Mouse (Mus musculus): Measurements from ENCODE around the gene Trem2. TPM values are rescaled to one million over a fixed set of nuclear protein-coding genes. Genes with fewer than 3 reads are reported as not detected.

The Trem2 gene
- total and polyA plus RNA-seq, 3 experiments = not detected

- H3K9me3 ChIP-seq (replicated peaks; ENCODE audit: low read length) = no peaks in the 10 kb centered on the region
- TF ChIP-seq EP300 (IDR thresholded peaks at IDR 0.05; ENCODE audit: low read length) (no peak), E2F4 (IDR thresholded peaks at IDR 0.05; ENCODE audit: insufficient replicate concordance, low read depth, low read length) (no peak), UBTF (IDR thresholded peaks at IDR 0.05; ENCODE audit: low read depth, low read length) (no peak), GABPA (IDR thresholded peaks at IDR 0.05; ENCODE audit: insufficient replicate concordance, low read depth, low read length) (no peak), POLR2AphosphoS2 (IDR thresholded peaks at IDR 0.05; ENCODE audit: low read depth, low read length) (no peak), JUND (conservative IDR thresholded peaks at IDR 0.05; ENCODE audit: low read depth, low read length) (no peak), ZNF384 (IDR thresholded peaks at IDR 0.05; ENCODE audit: low read depth, low read length) (no peak), TBP (conservative IDR thresholded peaks at IDR 0.05; ENCODE audit: low read depth, low read length) (no peak)
- no peak overlapping the region for H3K9ac ChIP-seq (ENCODE audit: insufficient read depth, low read depth)
- no peak overlapping the region for H3K4me2 ChIP-seq (ENCODE audit: insufficient read depth, low read depth, poor library complexity, severe bottlenecking)
- peaks cover 0 to 7% of the 10 kb centered on the region in 2 experiments for H3K36me3 ChIP-seq (replicated peaks in 1 of 2; ENCODE audit: control insufficient read depth in 1 of 2, insufficient read depth in 1 of 2, low read length in 1 of 2)
- no peaks in the 10 kb centered on the region for H3K79me2 ChIP-seq (replicated peaks; ENCODE audit: control insufficient read depth, extremely low read depth, insufficient read depth, poor library complexity, severe bottlenecking)
- no peak for DNase-seq (ENCODE audit: extremely low read depth)
- dilution Hi-C loops (cut with MboI; ENCODE audit: extremely low pct_ligation_motif_present, extremely low pct_unique_long_range_greater_than_20kb, low sequenced_read_pairs) (no loop called here), in situ Hi-C loops (cut with MboI; ENCODE audit: low pct_ligation_motif_present, low pct_unique_long_range_greater_than_20kb, low sequenced_read_pairs) (no loop called here)
- H3K4me3 ChIP-seq (replicated peaks in 1 of 3; ENCODE audit: low read depth in 2 of 3, low read length in 2 of 3, poor library complexity in 1 of 3) = no peak overlapping the region
- H3K27me3 ChIP-seq (replicated peaks) = peaks cover 8% of the 10 kb centered on the region
- no peak overlapping the region for H3K27ac ChIP-seq (ENCODE audit: insufficient read depth, low read depth)
- peaks cover 3 to 18% of the 10 kb centered on the region in 2 experiments; a peak in 3 of 4 replicates for H3K4me1 ChIP-seq (ENCODE audit: control insufficient read depth in 1 of 2, insufficient read depth in 2 of 2)
These were observed 19.5 kb upstream of the Trem2 start for GRCm38 (mm10) chr17:48326656-48327055.

GRCm38 (mm10) chr17:48332524-48332923, 13.7 kb upstream of the Trem2 start:
- H3K4me1 ChIP-seq (ENCODE audit: control insufficient read depth in 1 of 2, insufficient read depth in 2 of 2) = peaks cover 4 to 29% of the 10 kb centered on the region in 2 experiments; a peak in 3 of 4 replicates
- dilution Hi-C loops (cut with MboI; ENCODE audit: extremely low pct_ligation_motif_present, extremely low pct_unique_long_range_greater_than_20kb, low sequenced_read_pairs) (no loop called here), in situ Hi-C loops (cut with MboI; ENCODE audit: low pct_ligation_motif_present, low pct_unique_long_range_greater_than_20kb, low sequenced_read_pairs) (loop anchor here (10.0 kb wide), 2 partner anchors 48 to 218 kb away; no protein-coding TSS in a partner anchor)
- H3K9ac ChIP-seq (ENCODE audit: insufficient read depth, low read depth) = no peak overlapping the region
- DNase-seq (ENCODE audit: extremely low read depth) = peak; percentile 67
- no peak overlapping the region for H3K4me3 ChIP-seq (replicated peaks in 1 of 3; ENCODE audit: low read depth in 2 of 3, low read length in 2 of 3, poor library complexity in 1 of 3)
- H3K79me2 ChIP-seq (replicated peaks; ENCODE audit: control insufficient read depth, extremely low read depth, insufficient read depth, poor library complexity, severe bottlenecking) = no peaks in the 10 kb centered on the region
- no peak overlapping the region; the same call in 1 of the 2 replicates for H3K4me2 ChIP-seq (ENCODE audit: insufficient read depth, low read depth, poor library complexity, severe bottlenecking)
- peaks cover 8% of the 10 kb centered on the region for H3K27me3 ChIP-seq (replicated peaks)
- no peaks in the 10 kb centered on the region for H3K36me3 ChIP-seq (replicated peaks in 1 of 2; ENCODE audit: control insufficient read depth in 1 of 2, insufficient read depth in 1 of 2, low read length in 1 of 2)
- no peaks in the 10 kb centered on the region for H3K9me3 ChIP-seq (replicated peaks; ENCODE audit: low read length)
- H3K27ac ChIP-seq (ENCODE audit: insufficient read depth, low read depth) = no peak overlapping the region
- TF ChIP-seq UBTF (IDR thresholded peaks at IDR 0.05; ENCODE audit: low read depth, low read length) (no peak), JUND (conservative IDR thresholded peaks at IDR 0.05; ENCODE audit: low read depth, low read length) (peak; percentile 95), IRF4 (IDR thresholded peaks at IDR 0.05; ENCODE audit: low read depth, low read length) (peak; percentile 95), RAD21 (IDR thresholded peaks at IDR 0.05; ENCODE audit: low read depth, low read length) (no peak), JUN (IDR thresholded peaks at IDR 0.05; ENCODE audit: insufficient read depth, low read depth, low read length) (peak; percentile 77; the same call in 1 of the 2 replicates), EP300 (IDR thresholded peaks at IDR 0.05; ENCODE audit: low read length) (peak; percentile 93), KAT2A (IDR thresholded peaks at IDR 0.05; ENCODE audit: insufficient replicate concordance, low read length) (no peak), BHLHE40 (IDR thresholded peaks at IDR 0.05; ENCODE audit: low read depth, low read length) (peak; percentile 84), CHD2 (IDR thresholded peaks at IDR 0.05; ENCODE audit: low read length) (no peak), CHD1 (IDR thresholded peaks at IDR 0.05; ENCODE audit: low read depth, low read length) (no peak), TBP (conservative IDR thresholded peaks at IDR 0.05; ENCODE audit: low read depth, low read length) (no peak), HCFC1 (IDR thresholded peaks at IDR 0.05; ENCODE audit: low read depth, low read length) (no peak), ETS1 (conservative IDR thresholded peaks at IDR 0.05; ENCODE audit: low read depth, low read length) (peak; percentile 74), MAFK (IDR thresholded peaks at IDR 0.05; ENCODE audit: insufficient replicate concordance, low read length) (peak; percentile 85), TCF12 (IDR thresholded peaks at IDR 0.05; ENCODE audit: low read depth, low read length) (peak; percentile 50; the same call in 1 of the 2 replicates), ZNF384 (IDR thresholded peaks at IDR 0.05; ENCODE audit: low read depth, low read length) (peak; percentile 91), MEF2A (IDR thresholded peaks at IDR 0.05; ENCODE audit: borderline replicate concordance, low read depth, low read length) (peak; percentile 84), ZMIZ1 (IDR thresholded peaks at IDR 0.05; ENCODE audit: low read depth, low read length) (no peak), SMC3 (IDR thresholded peaks at IDR 0.05; ENCODE audit: low read depth, low read length) (no peak)

All from CH12.LX (cell line).